Comparison of ENCODE assay signal across 9 mouse cellular contexts in the genomic region with DNA sequence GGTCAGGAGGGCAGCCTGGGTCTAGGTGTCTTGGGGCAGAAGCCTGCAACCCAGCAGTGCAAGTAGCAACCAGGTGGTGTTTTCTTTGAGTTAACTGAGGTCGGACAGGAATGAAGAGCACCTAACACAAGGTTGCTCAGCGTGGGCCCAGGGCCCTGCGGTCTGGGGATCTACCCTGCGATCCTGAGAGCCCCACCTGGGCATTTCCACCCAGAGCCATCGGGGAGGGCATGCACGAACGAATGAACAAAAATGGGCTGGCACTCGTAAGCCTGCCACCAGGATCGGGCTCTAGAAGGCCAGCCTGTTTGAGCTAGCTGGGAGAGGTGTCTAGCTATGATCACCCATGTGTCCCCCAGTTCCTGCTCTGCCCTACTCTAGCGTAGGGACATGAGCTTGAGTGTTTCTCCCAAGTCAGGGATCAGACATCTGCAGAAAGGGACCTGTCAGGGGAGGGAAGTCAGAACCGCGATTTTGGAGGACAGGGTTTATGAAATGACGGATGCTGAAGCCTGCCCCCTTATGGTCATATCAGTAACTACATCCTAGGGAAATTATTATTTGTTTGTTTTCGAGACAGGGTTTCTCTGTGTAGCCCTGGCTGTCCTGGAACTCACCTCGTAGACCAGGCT. TPM values are rescaled to one million over a fixed set of nuclear protein-coding genes. Genes with fewer than 3 reads are reported as not detected.
DNase-seq lines count a peak whose midpoint lies in the region; ATAC-seq and TF ChIP-seq lines count a peak whose summit lies in the region.
"Had no signal": no experiment of that assay in that cellular context is flagged by ENCODE, and none has a peak within 500 bp of the region (broad histone marks: within the 10 kb centered on the region; RNA-seq: fewer than 3 reads in every experiment).

No protein-coding gene starts in this region.

- H3K27ac ChIP-seq in embryonic facial prominence, embryonic 15.5 days (replicated peaks), result no peak overlapping the region
- no peak overlapping the region for H3K27ac ChIP-seq in kidney, embryonic 15.5 days
- no peak overlapping the region for H3K27ac ChIP-seq in olfactory bulb, adult 2 months (ENCODE audit: insufficient read depth, low read depth, low read length)
- H3K27ac ChIP-seq: neural tube, embryonic 13.5 days had no signal

- TF ChIP-seq CTCF in brain, embryonic 14.5 days (IDR thresholded peaks at IDR 0.05; ENCODE audit: borderline replicate concordance, extremely low read depth, insufficient read depth, insufficient read length), result peak; percentile 52; the same call in 1 of the 2 replicates
- 0 out of 2 replicates have a peak, but pooled peaks have one; percentile 37 for TF ChIP-seq CTCF in olfactory bulb, adult 2 months (IDR thresholded peaks at IDR 0.05; ENCODE audit: insufficient read depth, low read depth, low read length)

- no peak for ATAC-seq in embryonic facial prominence, embryonic 15.5 days (ENCODE audit: insufficient number of reproducible peaks, low FRiP score, low TSS enrichment, low read depth)
- peak; percentile 40; the same call in 1 of the 2 replicates for ATAC-seq in kidney, embryonic 15.5 days (replicated peaks; ENCODE audit: low FRiP score)

- 0 out of 2 replicates have a peak overlapping the region, but pooled peaks have one; percentile 23 for H3K4me2 ChIP-seq in embryonic facial prominence, embryonic 15.5 days (replicated peaks)
- no peak overlapping the region for H3K4me2 ChIP-seq in kidney, embryonic 15.5 days
- H3K4me2 ChIP-seq: neural tube, embryonic 13.5 days had no signal

- TF ChIP-seq POLR2A in brain, embryonic 14.5 days (IDR thresholded peaks at IDR 0.05; ENCODE audit: borderline replicate concordance, extremely low read depth, insufficient read depth, insufficient read length, poor library complexity, severe bottlenecking), result no peak
- no peak for TF ChIP-seq POLR2A in olfactory bulb, adult 2 months (IDR thresholded peaks at IDR 0.05; ENCODE audit: insufficient read depth, low read depth, low read length)

- peak; percentile 50 for DNase-seq in adrenal gland, postnatal 14 days
- DNase-seq in adrenal gland, adult 8-10 months, result no peak
- DNase-seq in 416B (ENCODE audit: low read depth), result peak; percentile 65
- peak; percentile 48 for DNase-seq in brain, embryonic 14.5 days (ENCODE audit: low read depth)
- no peak for DNase-seq in layer of hippocampus, adult 11-12 months (ENCODE audit: low spot score)

- H3K9ac ChIP-seq in embryonic facial prominence, embryonic 15.5 days, result no peak overlapping the region
- no peak overlapping the region for H3K9ac ChIP-seq in kidney, embryonic 15.5 days
- H3K9ac ChIP-seq: neural tube, embryonic 13.5 days had no signal

- WGBS in embryonic facial prominence, embryonic 15.5 days, result 41% methylated on average over 15 of the region's 15 CpGs
- WGBS in kidney, embryonic 15.5 days, result 51% methylated on average over 15 of the region's 15 CpGs
- 54% methylated on average over 15 of the region's 15 CpGs for WGBS in olfactory bulb, adult 2 months

- H3K9me3 ChIP-seq in embryonic facial prominence, embryonic 15.5 days (replicated peaks), result no peaks in the 10 kb centered on the region
- 0 out of 2 replicates have a peak, but pooled peaks cover 9% of the 10 kb centered on the region for H3K9me3 ChIP-seq in kidney, embryonic 15.5 days (replicated peaks)
- H3K9me3 ChIP-seq: neural tube, embryonic 13.5 days had no signal

- H3K36me3 ChIP-seq in embryonic facial prominence, embryonic 15.5 days, result no peaks in the 10 kb centered on the region
- no peaks in the 10 kb centered on the region for H3K36me3 ChIP-seq in kidney, embryonic 15.5 days
- H3K36me3 ChIP-seq: neural tube, embryonic 13.5 days had no signal

- 0 out of 2 replicates have a peak, but pooled peaks cover 4% of the 10 kb centered on the region for H3K27me3 ChIP-seq in embryonic facial prominence, embryonic 15.5 days
- no peaks in the 10 kb centered on the region for H3K27me3 ChIP-seq in kidney, embryonic 15.5 days

- no peak overlapping the region for H3K4me3 ChIP-seq in embryonic facial prominence, embryonic 15.5 days (replicated peaks)
- H3K4me3 ChIP-seq in kidney, embryonic 15.5 days (replicated peaks), result no peak overlapping the region
- no peak overlapping the region for H3K4me3 ChIP-seq in olfactory bulb, adult 2 months (ENCODE audit: insufficient read depth, low read depth, low read length)
- H3K4me3 ChIP-seq: neural tube, embryonic 13.5 days had no signal

- H3K4me1 ChIP-seq in embryonic facial prominence, embryonic 15.5 days, result 0 out of 2 replicates have a peak, but pooled peaks cover 8% of the 10 kb centered on the region
- H3K4me1 ChIP-seq in kidney, embryonic 15.5 days, result peaks cover 12% of the 10 kb centered on the region; the same call in 1 of the 2 replicates
- peaks cover 31% of the 10 kb centered on the region for H3K4me1 ChIP-seq in olfactory bulb, adult 2 months (ENCODE audit: control insufficient read depth, insufficient read depth, low read length)

RNA-seq across cellular contexts. Expression of a gene that starts 22.2 kb away (rescaled TPM):
- total RNA-seq in adrenal gland, postnatal 14 days (2021), result 2.6 and 2.9 TPM in 2 replicates
- 1 to 10 TPM in 1 of 4 experiments, not detected in 3; 5.3 TPM for total RNA-seq in adrenal gland, adult 8-10 months (2022)
- not detected in 2 replicates for polyA plus RNA-seq in brain, embryonic 14.5 days (2012; rRNA removed)
- polyA plus RNA-seq in embryonic facial prominence, embryonic 15.5 days (2015; fragmentation: Nextera tagmentation; extraction: Ambion mirVana), result 2.6 and 2.8 TPM in 2 replicates
- 2.0 and 3.4 TPM in 2 replicates for polyA plus RNA-seq in kidney, embryonic 15.5 days (2015; fragmentation: Nextera tagmentation; extraction: Ambion mirVana)
- not detected in 2 replicates for polyA plus RNA-seq in olfactory bulb, adult 2 months (2012; ENCODE audit: insufficient read depth, insufficient read length, low replicate concordance, missing spikeins)

RNA-seq across cellular contexts. Expression of a gene that starts 49.5 kb away (rescaled TPM):
- total RNA-seq in adrenal gland, postnatal 14 days (2021), result 1.9 and 2.6 TPM in 2 replicates
- 1 to 10 TPM; 2.5 to 3.5 (median 2.7) TPM for total RNA-seq in adrenal gland, adult 8-10 months (2022)
- polyA plus RNA-seq in brain, embryonic 14.5 days (2012; rRNA removed), result 10.8 and 11.9 TPM in 2 replicates
- polyA plus RNA-seq in embryonic facial prominence, embryonic 15.5 days (2015; fragmentation: Nextera tagmentation; extraction: Ambion mirVana), result 31.3 and 35.9 TPM in 2 replicates
- 28.4 and 32.4 TPM in 2 replicates for polyA plus RNA-seq in kidney, embryonic 15.5 days (2015; fragmentation: Nextera tagmentation; extraction: Ambion mirVana)
- not detected in 2 replicates for polyA plus RNA-seq in olfactory bulb, adult 2 months (2012; ENCODE audit: insufficient read depth, insufficient read length, low replicate concordance, missing spikeins)

Comparison
In these comparisons a context has a peak if more than half of its experiments do, and no peak if none do; other contexts are left out.
1. DNase-seq: peak in adrenal gland, postnatal 14 days (single experiment), 416B (single experiment) and brain, embryonic 14.5 days (single experiment); none in adrenal gland, adult 8-10 months (single experiment) and layer of hippocampus, adult 11-12 months (single experiment).